12 mouse cellular contexts compared by ENCODE assay signal in the genomic region with DNA sequence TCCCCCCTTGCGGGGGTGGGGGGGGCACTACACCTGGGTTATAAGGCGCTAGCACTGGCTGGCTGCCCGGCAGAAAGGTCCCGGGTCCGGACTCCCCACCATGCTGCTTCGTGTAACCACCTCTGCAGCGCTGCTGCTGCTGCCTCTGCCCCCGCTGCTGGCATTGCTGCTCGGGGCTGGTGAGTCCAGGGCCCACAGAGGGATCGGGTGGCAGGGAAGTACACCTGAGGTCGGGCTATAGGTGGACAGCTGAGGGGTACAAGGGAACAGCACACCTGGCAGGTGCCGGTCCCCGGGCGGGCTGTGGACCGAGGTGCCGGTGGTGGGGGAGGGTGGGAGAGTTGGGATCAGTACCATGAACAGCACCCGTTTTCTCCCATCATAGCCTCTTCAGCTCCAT. TPM values are rescaled to one million over a fixed set of nuclear protein-coding genes. Genes with fewer than 3 reads are reported as not detected.
DNase-seq lines count a peak whose midpoint lies in the region; ATAC-seq and TF ChIP-seq lines count a peak whose summit lies in the region.
"Had no signal": no experiment of that assay in that cellular context is flagged by ENCODE, and none has a peak within 500 bp of the region (broad histone marks: within the 10 kb centered on the region; RNA-seq: fewer than 3 reads in every experiment).

A gene (plus strand): TSS at position 96 of the 400 bp plus-strand sequence.

- WGBS in heart, embryonic 13.5 days = 2% methylated on average over 17 of the region's 17 CpGs
- under 1% methylated on average over 16 of the region's 17 CpGs for WGBS in embryonic facial prominence, embryonic 14.5 days
- WGBS in intestine, embryonic 15.5 days = 2% methylated on average over 17 of the region's 17 CpGs
- 3% methylated on average over 17 of the region's 17 CpGs for WGBS in midbrain, postnatal 0 days

- TF ChIP-seq CTCF in midbrain, postnatal 0 days (IDR thresholded peaks at IDR 0.05) = no peak

- H3K9ac ChIP-seq in heart, embryonic 13.5 days = no peak within 1 kb of the TSS
- peak within 1 kb of the TSS; percentile 25; the same call in 1 of the 2 replicates for H3K9ac ChIP-seq in embryonic facial prominence, embryonic 14.5 days (ENCODE audit: low read depth, low read length)
- H3K9ac ChIP-seq in intestine, embryonic 15.5 days = no peak within 1 kb of the TSS
- H3K9ac ChIP-seq in midbrain, postnatal 0 days (replicated peaks; ENCODE audit: low read length, poor library complexity, severe bottlenecking) = peak within 1 kb of the TSS; percentile 40; the same call in 1 of the 2 replicates

- no peak for ATAC-seq in heart, embryonic 13.5 days (ENCODE audit: extremely low read depth, insufficient number of reproducible peaks, low FRiP score, low TSS enrichment)
- 0 out of 2 replicates have a peak, but pooled peaks have one; percentile 9 for ATAC-seq in embryonic facial prominence, embryonic 14.5 days (ENCODE audit: low read depth)
- ATAC-seq in intestine, embryonic 15.5 days = 0 out of 2 replicates have a peak, but pooled peaks have one; percentile 19
- ATAC-seq in midbrain, postnatal 0 days (ENCODE audit: low FRiP score) = peak; percentile 41; the same call in 1 of the 2 replicates

- H3K27ac ChIP-seq in heart, embryonic 13.5 days (replicated peaks) = no peak within 1 kb of the TSS
- no peak within 1 kb of the TSS for H3K27ac ChIP-seq in embryonic facial prominence, embryonic 14.5 days (replicated peaks; ENCODE audit: low read depth, low read length)
- no peak within 1 kb of the TSS for H3K27ac ChIP-seq in intestine, embryonic 15.5 days
- no peak within 1 kb of the TSS for H3K27ac ChIP-seq in midbrain, postnatal 0 days (ENCODE audit: low read depth, low read length)

- H3K4me1 ChIP-seq in heart, embryonic 13.5 days = peaks cover 4% of the 10 kb centered on the region; the same call in 1 of the 2 replicates
- peaks cover 6% of the 10 kb centered on the region; the same call in 1 of the 2 replicates for H3K4me1 ChIP-seq in embryonic facial prominence, embryonic 14.5 days (ENCODE audit: control insufficient read depth, insufficient read depth, low read length)
- peaks cover 5% of the 10 kb centered on the region; the same call in 1 of the 2 replicates for H3K4me1 ChIP-seq in intestine, embryonic 15.5 days (replicated peaks)
- H3K4me1 ChIP-seq in midbrain, postnatal 0 days (ENCODE audit: insufficient read depth, low read length) = peaks cover 3% of the 10 kb centered on the region; the same call in 1 of the 2 replicates

- no peaks in the 10 kb centered on the region for H3K9me3 ChIP-seq in heart, embryonic 13.5 days
- H3K9me3 ChIP-seq in embryonic facial prominence, embryonic 14.5 days (ENCODE audit: control insufficient read depth, low read length) = no peaks in the 10 kb centered on the region
- H3K9me3 ChIP-seq in intestine, embryonic 15.5 days = no peaks in the 10 kb centered on the region
- no peaks in the 10 kb centered on the region for H3K9me3 ChIP-seq in midbrain, postnatal 0 days (ENCODE audit: low read length)

- H3K4me2 ChIP-seq in heart, embryonic 13.5 days = peak within 1 kb of the TSS; percentile 4; the same call in 1 of the 2 replicates
- H3K4me2 ChIP-seq in embryonic facial prominence, embryonic 14.5 days (ENCODE audit: low read depth, low read length) = peak within 1 kb of the TSS; percentile 29; the same call in 1 of the 2 replicates
- peak within 1 kb of the TSS; percentile 17; the same call in 1 of the 2 replicates for H3K4me2 ChIP-seq in intestine, embryonic 15.5 days (replicated peaks)
- H3K4me2 ChIP-seq in midbrain, postnatal 0 days (ENCODE audit: low read depth, low read length, poor library complexity, severe bottlenecking) = peak within 1 kb of the TSS; percentile 42

- H3K27me3 ChIP-seq in heart, embryonic 13.5 days (replicated peaks) = peaks cover 30% of the 10 kb centered on the region
- peaks cover 6% of the 10 kb centered on the region for H3K27me3 ChIP-seq in embryonic facial prominence, embryonic 14.5 days (replicated peaks; ENCODE audit: control insufficient read depth, insufficient read depth, low read length)
- H3K27me3 ChIP-seq in intestine, embryonic 15.5 days (replicated peaks) = peaks cover 8% of the 10 kb centered on the region
- 0 out of 2 replicates have a peak, but pooled peaks cover 11% of the 10 kb centered on the region for H3K27me3 ChIP-seq in midbrain, postnatal 0 days (ENCODE audit: insufficient read depth, low read length)

- DNase-seq in heart, adult 8-10 months (ENCODE audit: low spot score) = no peak
- DNase-seq in embryonic facial prominence, embryonic 14.5 days (ENCODE audit: low spot score) = no peak
- DNase-seq in midbrain, postnatal 0 days (ENCODE audit: low spot score) = no peak
- no peak for DNase-seq in embryo, embryonic 11 days
- no peak for DNase-seq in adrenal gland, postnatal 14 days
- DNase-seq in thymus, postnatal 14 days = no peak
- DNase-seq: cerebellum, postnatal 10 days; gastrocnemius, postnatal 14 days had no signal

- peaks cover 50% of the 10 kb centered on the region for H3K36me3 ChIP-seq in heart, embryonic 13.5 days
- peaks cover 50% of the 10 kb centered on the region; the same call in 1 of the 2 replicates for H3K36me3 ChIP-seq in embryonic facial prominence, embryonic 14.5 days (ENCODE audit: control insufficient read depth, insufficient read depth, low read length)
- peaks cover 17% of the 10 kb centered on the region for H3K36me3 ChIP-seq in intestine, embryonic 15.5 days
- H3K36me3 ChIP-seq in midbrain, postnatal 0 days (ENCODE audit: insufficient read depth, low read length) = peaks cover 27% of the 10 kb centered on the region

- no peak within 1 kb of the TSS for H3K4me3 ChIP-seq in heart, embryonic 13.5 days
- no peak within 1 kb of the TSS for H3K4me3 ChIP-seq in embryonic facial prominence, embryonic 14.5 days (ENCODE audit: low read depth, low read length)
- no peak within 1 kb of the TSS for H3K4me3 ChIP-seq in intestine, embryonic 15.5 days (replicated peaks)
- peak within 1 kb of the TSS; percentile 20; the same call in 1 of the 2 replicates for H3K4me3 ChIP-seq in midbrain, postnatal 0 days (ENCODE audit: low read depth, low read length)

RNA-seq across cellular contexts. Expression of the gene that starts here (rescaled TPM):
- not detected in 2 replicates for polyA plus RNA-seq in heart, embryonic 13.5 days (2015; fragmentation: Nextera tagmentation; extraction: Ambion mirVana)
- total RNA-seq in heart, adult 8-10 months (2022) = not detected
- polyA plus RNA-seq in embryonic facial prominence, embryonic 14.5 days (2014; fragmentation: Nextera tagmentation; extraction: Ambion mirVana) = 3.8 and 12.7 TPM in 2 replicates
- not detected in 2 replicates for polyA plus RNA-seq in intestine, embryonic 15.5 days (2015; fragmentation: Nextera tagmentation; extraction: Ambion mirVana)
- total RNA-seq in midbrain, postnatal 0 days (2014; rRNA removed) = not detected in 2 replicates
- polyA plus RNA-seq in midbrain, postnatal 0 days (2015; fragmentation: Nextera tagmentation; extraction: Ambion mirVana) = 1.4 and 1.8 TPM in 2 replicates
- not detected in 2 replicates for total RNA-seq in adrenal gland, postnatal 14 days (2021)
- total RNA-seq: gastrocnemius, postnatal 14 days had no signal
- polyA plus RNA-seq: C2C12; large intestine, adult 2 months had no signal

Comparison
In these comparisons a context has a peak if more than half of its experiments do, and no peak if none do; other contexts are left out.
1. Peak in ATAC-seq and H3K4me2 ChIP-seq in intestine, embryonic 15.5 days; RNA of the gene not detected or under 1 TPM.
2. H3K9ac ChIP-seq: peak in embryonic facial prominence, embryonic 14.5 days (single experiment) and midbrain, postnatal 0 days (single experiment); none in heart, embryonic 13.5 days (single experiment) and intestine, embryonic 15.5 days (single experiment).
3. Peak in every context shown above with its lines, with median percentiles within 50 percentile points of each other: H3K4me2 ChIP-seq.